Mouse (Mus musculus): Measurements from ENCODE around the gene Ptpdc1.

The Ptpdc1 gene

GRCm38 (mm10) chr13:48625433-48626184, at the start of gene Ptpdc1:
TSS of gene Ptpdc1 (minus strand) at chr13:48625664.
- under 1% methylated on average over 76 of the region's 76 CpGs for WGBS

GRCm38 (mm10) chr13:48674609-48675008, 49.1 kb upstream of the Ptpdc1 start:
- 78% methylated on average over 5 of the region's 5 CpGs for WGBS

- 4% methylated on average over 24 of the region's 24 CpGs for WGBS
Observed at GRCm38 (mm10) chr13:48672312-48672840, 46.9 kb upstream of the Ptpdc1 start.

GRCm38 (mm10) chr13:48668976-48669534, 43.6 kb upstream of the Ptpdc1 start:
- WGBS, result 2% methylated on average over 34 of the region's 34 CpGs

GRCm38 (mm10) chr13:48668091-48668975, 42.9 kb upstream of the Ptpdc1 start:
- 4% methylated on average over 33 of the region's 33 CpGs for WGBS

GRCm38 (mm10) chr13:48667461-48667860, 42.0 kb upstream of the Ptpdc1 start:
- WGBS, result 28% methylated on average over 4 of the region's 4 CpGs

- 3% methylated on average over 58 of the region's 58 CpGs for WGBS
Observed at GRCm38 (mm10) chr13:48665656-48666597, 40.5 kb upstream of the Ptpdc1 start.

- 3% methylated on average over 39 of the region's 39 CpGs for WGBS
Observed at GRCm38 (mm10) chr13:48664916-48665655, 39.6 kb upstream of the Ptpdc1 start.

- 44% methylated on average over 7 of the region's 7 CpGs for WGBS
Observed at GRCm38 (mm10) chr13:48663988-48664339, 38.5 kb upstream of the Ptpdc1 start.

- WGBS, result 16% methylated on average over 54 of the region's 54 CpGs
Observed at GRCm38 (mm10) chr13:48663211-48663987, 37.9 kb upstream of the Ptpdc1 start.

- WGBS, result 1% methylated on average over 72 of the region's 73 CpGs
Observed at GRCm38 (mm10) chr13:48662431-48663143, 37.1 kb upstream of the Ptpdc1 start, which contains the start of gene Barx1. TSS of gene Barx1 (plus strand) at chr13:48662998.

- 4% methylated on average over 1 of the region's 1 CpGs for WGBS
Observed at GRCm38 (mm10) chr13:48661561-48661960, 36.1 kb upstream of the Ptpdc1 start.

GRCm38 (mm10) chr13:48660741-48661140, 35.3 kb upstream of the Ptpdc1 start:
- 22% methylated on average over 6 of the region's 6 CpGs for WGBS

- 3% methylated on average over 11 of the region's 11 CpGs for WGBS
Observed at GRCm38 (mm10) chr13:48660221-48660734, 34.8 kb upstream of the Ptpdc1 start.

GRCm38 (mm10) chr13:48659254-48660220, 34.1 kb upstream of the Ptpdc1 start:
- WGBS, result 3% methylated on average over 38 of the region's 38 CpGs

- 2% methylated on average over 33 of the region's 33 CpGs for WGBS
Observed at GRCm38 (mm10) chr13:48658588-48659253, 33.3 kb upstream of the Ptpdc1 start.

GRCm38 (mm10) chr13:48657791-48658190, 32.3 kb upstream of the Ptpdc1 start:
- 9% methylated on average over 9 of the region's 9 CpGs for WGBS

All from cerebral cortex, adult 2 months (tissue).